Mouse (Mus musculus) left cerebral cortex, adult 2 months (tissue): ENCODE data around the gene Camkk1. TPM values are rescaled to one million over a fixed set of nuclear protein-coding genes. Genes with fewer than 3 reads are reported as not detected.

ENCODE experiments used
- DNase-seq, 2 experiments: peaks; one replicate each; pipeline ENCODE4 v3.0.0; 2021 to 2022; ENCODE audit warnings: low spot score in 2 of 2, mixed read lengths in 1 of 2; ENCODE audit errors: extremely low spot score in 1 of 2
- H3K27ac ChIP-seq: fragments of 200-600 bp; 2 replicates; pipeline ENCODE4 v1.8.1; 2022
- H3K4me3 ChIP-seq: fragments of 200-600 bp; 2 replicates; pipeline ENCODE4 v1.8.1; 2022
- CTCF ChIP-seq: fragments of 200-600 bp; IDR thresholded peaks from 2 replicates; pipeline ENCODE4 v1.8.1; 2022; ENCODE audit warnings: antibody characterized with exemption, mild to moderate bottlenecking, moderate library complexity
- intact Hi-C: fragments of 180-260 bp; cut with DNase I; formaldehyde crosslinking; loops from one replicate; pipeline ENCODE4 v1.15.1; 2025
- total RNA-seq, 2 experiments: library from RNA; stranded (reverse); gene quantifications; 2 replicates each; pipeline ENCODE4 v1.2.3; 2021

Gene Camkk1
- total RNA-seq, 2 experiments from 2014 or later: 118 to 126 TPM

- no peak for DNase-seq
- intact Hi-C loops: no loop called here
- Histone ChIP-seq H3K27ac (no peak overlapping the region), H3K4me3 (no peak overlapping the region)
- TF ChIP-seq CTCF: no peak
These were observed 21.1 kb upstream of the Camkk1 start for GRCm38 (mm10) chr11:72997529-72998326.

- Histone ChIP-seq H3K27ac (no peak within 1 kb of the TSS), H3K4me3 (no peak within 1 kb of the TSS)
- TF ChIP-seq CTCF: no peak; the same call in 1 of the 2 replicates
- no peak for DNase-seq
- intact Hi-C loops: no loop called here
These were observed 20.0 kb upstream of the Camkk1 start, which contains the start of gene P2rx1 for GRCm38 (mm10) chr11:72998771-72999170. TSS of gene P2rx1 (plus strand) at chr11:72999103.

- intact Hi-C loops: loop anchor here (2.0 kb wide), 1 partner anchor 430 kb away; no protein-coding TSS in a partner anchor
- peak; percentile 60 to 68 for DNase-seq
- no peak overlapping the region for H3K27ac ChIP-seq
- no peak overlapping the region for H3K4me3 ChIP-seq
- peak; percentile 93 for TF ChIP-seq CTCF
These were observed 17.8 kb upstream of the Camkk1 start for GRCm38 (mm10) chr11:73001029-73001428.

- Histone ChIP-seq H3K4me3 (no peak overlapping the region), H3K27ac (no peak overlapping the region)
- DNase-seq: no peak
- intact Hi-C loops: loop anchor here (1.0 to 2.0 kb wide), 3 partner anchors 33 to 100 kb away; no protein-coding TSS in a partner anchor
- peak; percentile 73 for TF ChIP-seq CTCF
These were observed 12.4 kb upstream of the Camkk1 start for GRCm38 (mm10) chr11:73006377-73006776.

DNA sequence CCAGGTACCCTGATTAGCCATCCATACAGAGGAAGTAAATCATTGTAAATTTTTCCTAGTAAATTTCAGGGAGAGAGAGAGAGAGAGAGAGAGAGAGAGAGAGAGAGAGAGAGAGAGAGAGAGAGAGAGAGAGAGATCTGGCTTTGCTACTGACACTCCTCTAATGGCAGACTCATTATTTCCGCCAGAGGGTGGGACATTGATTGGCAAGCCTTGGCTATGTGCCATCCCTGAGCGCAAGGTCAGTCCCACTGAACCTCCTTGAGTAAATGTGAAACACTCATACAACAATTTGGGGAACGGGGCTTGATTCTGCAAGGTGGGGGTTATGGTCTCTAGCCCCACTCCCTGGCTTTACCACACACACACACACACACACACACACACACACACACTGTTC is 11.7 kb upstream of the Camkk1 start:
- intact Hi-C loops: loop anchor here (2.0 kb wide), 2 partner anchors 42 to 100 kb away; no protein-coding TSS in a partner anchor
- TF ChIP-seq CTCF: no peak
- Histone ChIP-seq H3K4me3 (no peak overlapping the region), H3K27ac (no peak overlapping the region)
- DNase-seq: no peak

GRCm38 (mm10) chr11:73007698-73008481 is 10.9 kb upstream of the Camkk1 start:
- intact Hi-C loops: loop anchor here (2.0 kb wide), 2 partner anchors 41 to 99 kb away; no protein-coding TSS in a partner anchor
- Histone ChIP-seq H3K27ac (no peak overlapping the region), H3K4me3 (no peak overlapping the region)
- peak; percentile 83 for TF ChIP-seq CTCF
- DNase-seq: peak; percentile 42 to 66

GRCm38 (mm10) chr11:73008826-73009225 is 10.0 kb upstream of the Camkk1 start:
- TF ChIP-seq CTCF: no peak
- intact Hi-C loops: no loop called here
- Histone ChIP-seq H3K4me3 (no peak overlapping the region), H3K27ac (no peak overlapping the region)
- DNase-seq: no peak

DNA sequence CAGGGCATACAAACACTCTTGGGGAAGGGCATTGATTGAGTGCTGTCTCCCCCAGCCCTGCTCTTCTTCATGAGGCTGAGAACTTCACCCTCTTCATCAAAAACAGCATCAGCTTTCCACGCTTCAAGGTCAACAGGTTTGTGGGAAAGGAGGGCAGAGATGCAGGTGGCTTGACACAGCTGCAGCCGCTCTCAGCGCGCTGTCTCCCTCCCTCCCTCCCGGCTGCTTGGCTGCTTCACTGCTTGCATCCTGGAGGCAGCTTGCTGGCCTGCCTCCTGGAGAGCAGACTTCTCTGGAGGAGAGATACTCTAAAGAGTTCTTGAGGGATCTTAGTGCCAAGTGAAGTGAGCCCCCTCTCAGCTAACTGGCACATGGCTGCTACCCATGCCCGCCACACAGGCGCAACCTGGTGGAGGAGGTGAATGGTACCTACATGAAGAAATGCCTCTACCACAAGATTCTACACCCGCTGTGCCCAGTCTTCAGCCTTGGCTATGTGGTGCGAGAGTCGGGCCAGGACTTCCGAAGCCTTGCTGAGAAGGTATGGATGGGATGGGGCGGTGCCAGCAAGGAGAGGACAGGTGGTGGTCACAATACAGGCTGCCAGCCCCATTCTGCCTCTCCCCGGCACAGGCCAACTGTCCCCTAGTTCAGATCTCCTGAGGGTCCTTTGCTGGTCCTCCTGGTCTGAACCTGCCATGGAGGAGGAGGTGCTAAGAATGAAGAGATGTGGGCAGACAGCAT is 9.1 kb upstream of the Camkk1 start:
- intact Hi-C loops: no loop called here
- TF ChIP-seq CTCF: no peak
- Histone ChIP-seq H3K4me3 (no peak overlapping the region), H3K27ac (no peak overlapping the region)
- no peak for DNase-seq

DNA sequence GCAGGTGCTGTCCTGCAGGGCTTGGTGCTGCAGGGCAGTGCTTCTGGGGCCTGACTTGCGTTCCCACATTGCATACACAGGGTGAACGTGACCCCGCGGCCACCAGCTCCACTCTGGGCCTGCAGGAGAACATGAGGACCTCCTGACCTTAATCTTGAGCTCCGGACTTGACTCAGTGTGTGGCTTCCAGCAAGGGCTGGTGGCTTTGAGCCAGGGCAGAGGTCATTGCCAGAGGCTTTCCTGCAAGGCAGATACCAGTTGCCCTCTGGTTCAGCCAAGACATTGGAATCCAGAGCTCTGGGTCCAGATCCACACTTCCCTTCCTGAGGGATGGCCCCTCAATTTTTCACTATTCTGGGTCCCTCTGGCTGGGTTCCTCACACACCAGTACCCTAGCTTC is 4.8 kb upstream of the Camkk1 start:
- no peak for TF ChIP-seq CTCF
- peak overlapping the region; percentile 60 for H3K27ac ChIP-seq
- DNase-seq: no peak
- intact Hi-C loops: no loop called here
- H3K4me3 ChIP-seq: no peak overlapping the region

DNA sequence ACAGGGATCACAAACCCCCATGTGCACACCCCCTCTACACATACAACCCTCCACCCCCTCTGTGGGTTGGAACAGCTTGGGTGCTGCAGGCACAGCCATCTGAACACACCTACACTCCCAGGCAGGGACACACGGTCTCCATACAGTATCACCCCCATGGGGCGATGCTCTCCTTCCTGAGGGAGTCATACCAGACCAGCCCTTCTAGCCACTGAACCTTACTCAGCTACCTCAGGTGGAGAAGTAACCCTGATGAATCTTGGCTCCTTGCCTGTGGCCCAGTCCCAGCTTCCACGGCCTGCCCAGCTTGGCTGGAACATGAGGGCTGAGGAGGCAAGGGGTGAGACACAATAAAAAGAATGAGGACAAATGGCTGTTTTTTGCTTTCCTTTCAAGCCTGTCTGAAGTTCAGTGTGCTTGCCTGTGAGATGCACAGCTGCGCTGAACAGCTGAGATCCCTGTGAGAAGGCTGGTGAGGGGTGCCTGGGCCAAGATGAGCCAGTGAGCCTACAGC is 3.9 kb upstream of the Camkk1 start:
- DNase-seq: peak; percentile 32 to 60
- H3K27ac ChIP-seq: peak overlapping the region; percentile 60
- no peak overlapping the region for H3K4me3 ChIP-seq
- intact Hi-C loops: no loop called here
- TF ChIP-seq CTCF: no peak

DNA sequence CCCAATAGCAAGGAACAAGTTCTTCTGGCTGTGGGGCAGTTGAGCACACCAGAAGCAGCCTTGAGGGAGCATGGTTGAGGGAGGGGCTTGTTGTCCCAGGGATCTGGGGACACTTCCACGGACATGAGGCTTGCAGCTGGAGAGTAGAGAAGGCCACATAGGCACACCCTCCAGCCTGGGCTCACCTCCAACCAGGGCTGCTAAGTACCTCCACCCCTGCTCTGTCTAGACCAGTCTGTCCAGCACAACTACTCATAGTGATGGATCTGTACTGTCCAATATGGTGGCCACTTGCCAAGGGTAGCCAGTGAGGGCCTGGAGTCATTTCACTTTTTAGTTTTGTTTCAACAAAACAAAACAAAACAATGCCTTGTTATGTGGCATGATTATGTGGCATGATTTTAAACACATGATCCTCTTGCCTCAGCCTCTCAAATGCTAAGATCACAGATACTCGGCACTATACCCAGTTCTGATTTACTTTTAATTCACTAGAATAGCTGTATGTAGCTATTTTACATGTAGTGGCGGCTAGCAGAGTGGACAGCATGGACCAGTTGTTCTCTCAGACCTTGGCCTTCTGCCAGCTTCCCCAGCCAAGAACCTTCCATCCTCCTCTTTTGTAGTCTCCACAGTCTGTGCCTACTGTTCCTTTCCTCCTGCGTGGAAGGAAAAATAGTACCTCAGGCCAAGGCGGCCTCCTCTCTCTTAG is 3.3 kb upstream of the Camkk1 start:
- DNase-seq: peak in 1 of 2 experiments; percentile 40
- no peak for TF ChIP-seq CTCF
- intact Hi-C loops: no loop called here
- Histone ChIP-seq H3K4me3 (no peak overlapping the region), H3K27ac (peak overlapping the region; percentile 60)
